Mouse (Mus musculus) neutrophil, adult 5-6 weeks (primary cell): ENCODE data around the gene Cuedc1. TPM values are rescaled to one million over a fixed set of nuclear protein-coding genes. Genes with fewer than 3 reads are reported as not detected.

Experiments used
- total RNA-seq: library from RNA; stranded (forward); fragments of 200-1000 nt; gene quantifications from 2 replicates; pipeline ENCODE4 v1.2.3, GENCODE M21; 2017

The Cuedc1 gene
- total RNA-seq, 1 experiment from 2014 or later = 6.3 TPM

Other genes with a start within 250 kb of the Cuedc1 start
- gene Mks1, start 244.8 kb upstream of the Cuedc1 start, total RNA-seq = 7.4 and 8.8 TPM in 2 replicates
- gene Epx, start 222.5 kb upstream of the Cuedc1 start, total RNA-seq = not detected in 2 replicates
- not detected in 2 replicates for gene Olfr462, start 205.8 kb upstream of the Cuedc1 start, total RNA-seq
- gene Olfr463, start 200.7 kb upstream of the Cuedc1 start, total RNA-seq = not detected in 2 replicates
- gene Olfr464, start 177.1 kb upstream of the Cuedc1 start, total RNA-seq = not detected in 2 replicates
- gene Dynll2, start 110.5 kb upstream of the Cuedc1 start, total RNA-seq = 5.7 and 6.1 TPM in 2 replicates
- 353 and 395 TPM in 2 replicates for gene Srsf1, start 50.7 kb upstream of the Cuedc1 start, total RNA-seq
- gene Vezf1, start 29.8 kb upstream of the Cuedc1 start, total RNA-seq = 45.5 and 47.7 TPM in 2 replicates
- gene Mrps23, start 106.3 kb downstream of the Cuedc1 start, total RNA-seq = 28.5 and 41.0 TPM in 2 replicates
- gene Ccdc182, start 196.0 kb downstream of the Cuedc1 start, total RNA-seq = not detected in 2 replicates